Mouse (Mus musculus): ENCODE measurements around the gene Cebpa.

Cebpa gene

DNA sequence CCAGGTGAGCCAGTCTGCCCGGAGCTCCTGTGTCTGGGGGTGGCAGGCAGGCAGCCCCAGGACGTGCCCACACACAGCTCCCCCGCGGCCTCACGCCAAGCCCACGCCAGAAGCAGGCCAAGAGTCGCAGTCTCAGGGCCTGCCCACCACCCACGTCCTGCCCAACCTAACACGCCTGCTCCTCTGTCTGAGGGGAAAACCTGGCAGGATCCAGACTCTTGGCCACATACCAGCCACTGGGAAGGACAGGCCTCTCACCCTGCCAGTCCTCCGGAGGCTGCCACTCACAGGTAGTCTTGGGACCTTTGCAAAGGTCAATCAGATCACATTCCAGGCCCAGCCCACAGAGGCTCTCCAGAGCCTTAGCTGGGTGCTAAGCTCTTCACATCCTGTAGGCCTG, 27.2 kb downstream of the Cebpa start:
- no peak for DNase-seq (ENCODE audit: low spot score in 2 of 2)

- no peak for DNase-seq (ENCODE audit: low spot score in 2 of 2)
These were observed 30.7 kb downstream of the Cebpa start for GRCm38 (mm10) chr7:35149616-35150433.

DNA sequence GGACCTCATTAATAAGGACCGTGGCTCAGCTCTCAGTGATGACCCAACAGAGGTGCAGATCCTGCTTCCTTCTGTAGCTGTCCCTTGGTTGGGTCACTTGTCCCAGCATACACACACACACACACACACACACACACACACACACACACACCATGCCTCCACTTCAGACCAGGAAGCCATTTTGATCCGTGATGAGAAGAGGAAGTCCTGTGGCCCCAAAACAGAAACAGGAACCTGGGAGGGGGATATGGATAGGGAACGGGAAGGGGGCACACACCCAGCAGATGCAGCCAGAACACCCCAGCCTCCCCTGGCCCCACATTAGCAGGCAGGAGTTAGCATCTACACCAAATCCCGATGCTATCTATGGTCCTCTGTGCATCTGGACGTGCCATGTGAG, 31.8 kb downstream of the Cebpa start:
- DNase-seq (ENCODE audit: low spot score in 2 of 2), result no peak

DNA sequence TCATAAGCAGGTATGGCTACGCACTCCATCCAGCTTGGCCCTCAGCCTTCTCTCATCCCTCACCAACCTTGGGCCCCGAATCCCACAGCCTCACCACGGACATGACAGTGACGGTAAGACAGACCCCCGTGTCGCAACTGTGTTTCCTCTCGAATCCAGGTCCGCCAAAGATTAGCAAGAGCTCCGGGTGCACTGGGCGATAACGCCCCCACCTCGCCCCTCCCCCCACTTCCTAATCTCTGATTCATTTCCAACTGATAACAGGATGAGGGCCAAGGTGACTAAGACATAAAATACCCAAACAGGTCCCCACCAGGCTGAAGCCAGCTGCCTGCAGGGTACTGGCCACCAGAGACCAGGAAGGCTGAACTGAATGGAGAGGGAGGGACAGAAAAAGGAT, 35.4 kb downstream of the Cebpa start:
- DNase-seq (ENCODE audit: low spot score in 2 of 2), result no peak

- DNase-seq (ENCODE audit: low spot score in 2 of 2), result no peak
These were observed 37.7 kb downstream of the Cebpa start for GRCm38 (mm10) chr7:35156561-35157477.

DNA sequence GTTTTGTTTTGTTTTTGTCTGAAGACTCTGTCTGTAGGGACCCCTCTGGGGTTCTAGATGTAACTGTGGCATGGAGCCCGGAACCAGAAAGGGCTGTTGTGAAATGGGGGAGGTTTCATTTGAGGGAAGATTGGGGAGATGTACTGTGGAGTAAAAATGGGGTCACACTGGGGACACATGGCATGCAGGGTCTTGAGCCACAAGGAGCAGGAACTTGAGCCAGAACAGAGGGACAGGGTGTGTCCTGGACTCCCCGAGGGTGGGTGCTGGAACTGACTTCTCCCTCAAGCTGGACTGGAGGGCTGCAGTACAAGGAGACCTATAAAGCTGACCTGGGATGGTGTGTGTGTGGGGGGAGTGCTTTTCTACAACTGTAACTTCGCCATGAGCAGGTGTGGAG, 38.4 kb downstream of the Cebpa start:
- no peak for DNase-seq (ENCODE audit: low spot score in 2 of 2)

DNA sequence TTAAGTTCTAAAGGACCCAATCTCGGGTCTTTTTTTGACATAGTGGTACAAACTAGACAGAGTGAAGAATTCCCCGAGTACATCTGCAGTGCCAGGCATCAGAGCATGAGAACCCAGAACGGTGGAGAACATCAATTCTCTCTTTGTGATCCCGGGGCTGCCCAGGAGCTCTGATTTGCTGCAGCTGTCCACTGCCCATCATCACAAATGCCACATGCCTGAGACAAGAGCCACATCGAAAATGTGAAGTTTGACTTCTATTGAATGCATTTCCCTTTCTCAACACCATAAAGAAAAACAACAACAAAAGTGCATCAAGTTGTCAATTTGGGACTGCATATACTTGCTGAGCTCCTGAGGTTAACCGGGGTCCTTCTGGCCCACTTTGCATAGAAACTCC, 43.4 kb downstream of the Cebpa start:
- DNase-seq (ENCODE audit: low spot score in 2 of 2), result no peak

GRCm38 (mm10) chr7:35163600-35163999, 44.5 kb downstream of the Cebpa start:
- DNase-seq (ENCODE audit: low spot score in 2 of 2), result no peak

GRCm38 (mm10) chr7:35164131-35164530, 45.0 kb downstream of the Cebpa start:
- no peak for DNase-seq (ENCODE audit: low spot score in 2 of 2)

GRCm38 (mm10) chr7:35166988-35167387, 47.9 kb downstream of the Cebpa start:
- DNase-seq (ENCODE audit: low spot score in 2 of 2), result no peak

- no peak for DNase-seq (ENCODE audit: low spot score in 2 of 2)
These were observed 48.8 kb downstream of the Cebpa start for GRCm38 (mm10) chr7:35167925-35168324.

GRCm38 (mm10) chr7:35169341-35169740, 50.2 kb downstream of the Cebpa start:
- peak; percentile 85 to 91 for DNase-seq (ENCODE audit: low spot score in 2 of 2)
